Mouse (Mus musculus): ENCODE data around the gene Thrb.

GRCm38 (mm10) chr14:17743713-17744158, 83.7 kb downstream of the Thrb start:
- no peak for TF ChIP-seq CTCF (IDR thresholded peaks at IDR 0.05; ENCODE audit: low read depth)
- no peak for TF ChIP-seq EP300 (IDR thresholded peaks at IDR 0.05; ENCODE audit: low read depth)

All from liver, postnatal 0 days (tissue).